Mouse (Mus musculus): ENCODE data around the gene Enox1.

DNA sequence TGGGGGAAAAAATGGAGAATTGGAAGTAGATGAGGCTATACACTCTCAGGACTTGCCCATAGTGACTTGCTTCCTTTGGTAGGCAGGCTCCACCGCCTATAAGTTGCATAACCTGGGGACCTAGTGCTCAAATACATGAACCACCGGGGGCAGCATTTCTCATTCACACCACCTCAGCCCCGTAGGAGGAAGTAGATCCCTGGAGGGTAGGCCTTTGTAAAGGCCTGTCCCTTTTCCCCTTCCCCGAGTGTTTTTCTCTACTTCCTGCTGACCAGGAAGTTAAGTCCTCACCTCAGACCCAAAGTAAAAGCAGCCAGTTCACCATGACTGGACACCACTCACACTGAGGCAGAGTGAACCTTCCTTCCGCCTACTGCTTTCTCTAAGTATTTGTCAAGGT, 377.1 kb downstream of the Enox1 start:
- TF ChIP-seq CTCF (conservative IDR thresholded peaks at IDR 0.05; ENCODE audit: insufficient read depth, insufficient read length, low read depth, low read length) (no peak; the same call in 1 of the 2 replicates), POLR2A (IDR thresholded peaks at IDR 0.05; ENCODE audit: low read depth, low read length) (no peak)

Measured in kidney, adult 2 months (tissue).